Mouse (Mus musculus) MEL-GATA-1-ER (cell line): Measurements from ENCODE around the gene Ppp1r13l.

Experiments used
- DNase-seq: peaks from one replicate; pipeline ENCODE4 v3.0.0-alpha.2; 2012; ENCODE audit warnings: low read depth; ENCODE audit errors: extremely low read depth

Gene Ppp1r13l

GRCm38 (mm10) chr7:19359299-19359891 is at the start of gene Ppp1r13l, which contains the start of gene Cd3eap:
TSS of gene Ppp1r13l (plus strand) at chr7:19359749.
TSS of gene Cd3eap (minus strand) at chr7:19359483.
- DNase-seq: peak; percentile 90

GRCm38 (mm10) chr7:19309884-19310641 is 49.5 kb upstream of the Ppp1r13l start, which contains the start of gene Fosb:
TSS of gene Fosb (minus strand) at chr7:19310051.
- peak; percentile 75 for DNase-seq

- no peak for DNase-seq
These were observed 47.6 kb upstream of the Ppp1r13l start for GRCm38 (mm10) chr7:19311991-19312390.

GRCm38 (mm10) chr7:19314033-19314432 is 45.5 kb upstream of the Ppp1r13l start:
- no peak for DNase-seq

- peak; percentile 49 for DNase-seq
These were observed 42.9 kb upstream of the Ppp1r13l start for GRCm38 (mm10) chr7:19316451-19317161.

- no peak for DNase-seq
These were observed 41.3 kb upstream of the Ppp1r13l start for GRCm38 (mm10) chr7:19318201-19318600.

- DNase-seq: no peak
These were observed 40.9 kb upstream of the Ppp1r13l start for GRCm38 (mm10) chr7:19318676-19319075.

- DNase-seq: no peak
These were observed 40.1 kb upstream of the Ppp1r13l start for GRCm38 (mm10) chr7:19319458-19319857.

GRCm38 (mm10) chr7:19319906-19320305 is 39.6 kb upstream of the Ppp1r13l start:
- DNase-seq: peak; percentile 73

- no peak for DNase-seq
These were observed 38.9 kb upstream of the Ppp1r13l start for GRCm38 (mm10) chr7:19320637-19321036.

GRCm38 (mm10) chr7:19321464-19321863 is 38.1 kb upstream of the Ppp1r13l start:
- no peak for DNase-seq

- DNase-seq: no peak
These were observed 37.1 kb upstream of the Ppp1r13l start for GRCm38 (mm10) chr7:19322489-19322888.

- DNase-seq: no peak
These were observed 35.3 kb upstream of the Ppp1r13l start for GRCm38 (mm10) chr7:19324221-19324620.

- no peak for DNase-seq
These were observed 34.0 kb upstream of the Ppp1r13l start for GRCm38 (mm10) chr7:19325262-19326199.

GRCm38 (mm10) chr7:19326359-19326758 is 33.2 kb upstream of the Ppp1r13l start:
- DNase-seq: no peak

- DNase-seq: no peak
These were observed 32.4 kb upstream of the Ppp1r13l start for GRCm38 (mm10) chr7:19327128-19327527.

GRCm38 (mm10) chr7:19327782-19328181 is 31.8 kb upstream of the Ppp1r13l start:
- no peak for DNase-seq

- no peak for DNase-seq
These were observed 31.1 kb upstream of the Ppp1r13l start for GRCm38 (mm10) chr7:19328425-19328824.

GRCm38 (mm10) chr7:19331910-19332309 is 27.6 kb upstream of the Ppp1r13l start:
- no peak for DNase-seq

GRCm38 (mm10) chr7:19332709-19333352 is 26.7 kb upstream of the Ppp1r13l start:
- DNase-seq: no peak
